Mouse (Mus musculus): ENCODE results near the gene Slc4a3. TPM values are rescaled to one million over a fixed set of nuclear protein-coding genes. Genes with fewer than 3 reads are reported as not detected.
A peak's percentile ranks its signal among the peaks of the same experiment; 100 is the strongest.

The Slc4a3 gene
- 32.6 and 35.7 TPM in 2 replicates for polyA plus RNA-seq (2016; fragmentation: Nextera tagmentation; extraction: Ambion mirVana)

DNA sequence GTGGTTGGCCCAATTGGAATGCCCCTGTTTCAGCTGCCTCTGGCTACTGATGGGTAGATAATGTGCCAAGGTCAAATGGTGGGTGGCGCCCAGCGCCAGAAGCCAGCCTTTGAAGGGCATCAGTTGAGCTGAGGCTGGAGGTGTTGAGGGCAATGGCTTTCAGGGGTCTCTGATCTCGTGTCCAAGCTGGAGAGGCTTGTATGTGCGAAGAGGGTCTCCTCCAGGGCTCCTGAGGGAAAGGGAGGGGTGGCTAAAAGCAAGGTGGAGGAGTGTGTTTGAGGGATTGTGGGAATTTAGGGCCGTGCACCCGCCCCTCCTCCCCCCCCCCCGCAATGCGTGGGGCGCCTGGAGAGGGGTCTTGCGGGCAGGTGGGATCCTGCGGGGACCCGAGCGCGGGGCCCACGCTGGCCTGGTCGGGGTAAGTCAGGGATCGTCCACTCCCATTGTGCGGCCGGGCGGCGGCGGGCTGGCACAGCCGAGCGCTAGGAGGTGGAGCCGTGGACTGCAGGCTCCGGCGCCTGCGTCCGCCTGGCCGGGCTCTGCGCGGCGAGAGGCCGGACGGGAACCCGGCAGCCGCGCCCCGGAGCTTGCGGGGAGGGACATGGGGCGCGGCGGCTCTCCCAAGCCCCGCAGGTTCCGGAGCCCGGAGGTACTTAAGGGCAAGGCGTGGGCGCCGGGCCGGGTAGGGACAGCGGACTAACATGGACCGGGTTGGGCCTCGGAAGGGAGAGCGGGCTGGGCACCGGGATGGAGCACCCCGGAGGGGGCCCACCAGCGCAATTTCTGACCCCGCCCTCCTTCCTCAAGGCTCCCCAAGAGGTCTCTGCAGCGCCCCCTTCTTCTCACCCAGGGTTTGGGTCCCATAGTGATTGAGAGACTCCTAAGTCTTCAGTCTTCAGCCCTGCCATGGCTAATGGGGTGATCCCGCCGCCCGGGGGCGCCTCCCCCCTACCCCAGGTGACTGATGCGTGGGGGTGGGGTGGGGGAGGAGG lies at the start of gene Slc4a3:
Gene Slc4a3, plus strand, starts transcription at position 302 of the 992 bp plus-strand sequence.
- Histone ChIP-seq H3K9me3 (replicated peaks) (0 out of 2 replicates have a peak, but pooled peaks cover 3% of the 10 kb centered on the region), H3K27ac (ENCODE audit: poor library complexity, severe bottlenecking) (peak within 1 kb of the TSS; percentile 52), H3K36me3 (peaks cover 21% of the 10 kb centered on the region), H3K4me3 (peak within 1 kb of the TSS; percentile 85), H3K4me1 (replicated peaks) (peaks cover 39% of the 10 kb centered on the region), H3K27me3 (replicated peaks) (no peaks in the 10 kb centered on the region), H3K9ac (peak within 1 kb of the TSS; percentile 96), H3K4me2 (peak within 1 kb of the TSS; percentile 77)
- peak; percentile 81 for ATAC-seq (ENCODE audit: insufficient number of reproducible peaks, low FRiP score)
- 1% methylated on average over 61 of the region's 64 CpGs for WGBS

- Histone ChIP-seq H3K4me1 (replicated peaks) (peaks cover 13% of the 10 kb centered on the region), H3K4me2 (no peak overlapping the region), H3K9me3 (replicated peaks) (no peaks in the 10 kb centered on the region), H3K27me3 (replicated peaks) (no peaks in the 10 kb centered on the region), H3K27ac (ENCODE audit: poor library complexity, severe bottlenecking) (no peak overlapping the region), H3K9ac (no peak overlapping the region), H3K36me3 (peaks cover 93% of the 10 kb centered on the region), H3K4me3 (no peak overlapping the region)
- 80% methylated on average over 4 of the region's 4 CpGs for WGBS
- ATAC-seq (ENCODE audit: insufficient number of reproducible peaks, low FRiP score), result no peak
Measured at GRCm38 (mm10) chr1:75498897-75499296, 47.2 kb upstream of the Slc4a3 start.

DNA sequence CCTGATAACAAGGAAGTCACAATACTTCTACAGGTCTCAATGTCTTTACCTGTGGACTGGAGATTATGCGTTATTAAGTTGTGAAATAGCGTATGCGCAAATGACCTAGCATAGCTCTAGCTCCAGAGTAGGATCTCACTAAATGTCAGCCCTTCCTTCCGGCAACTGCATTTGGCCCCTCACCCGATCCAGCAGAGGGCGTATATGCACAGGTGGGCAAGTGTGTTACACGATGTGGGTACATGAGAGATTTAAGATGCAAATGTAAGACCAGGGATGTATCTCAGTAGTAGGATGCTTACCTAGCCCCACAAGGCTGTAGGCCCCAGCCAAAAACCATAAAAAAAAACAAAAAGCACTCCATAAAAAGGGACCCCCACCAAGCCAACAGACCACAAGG lies 46.6 kb upstream of the Slc4a3 start:
- Histone ChIP-seq H3K4me1 (replicated peaks) (peaks cover 18% of the 10 kb centered on the region), H3K4me3 (no peak overlapping the region), H3K9me3 (replicated peaks) (no peaks in the 10 kb centered on the region), H3K4me2 (no peak overlapping the region), H3K27ac (ENCODE audit: poor library complexity, severe bottlenecking) (no peak overlapping the region), H3K27me3 (replicated peaks) (no peaks in the 10 kb centered on the region), H3K36me3 (peaks cover 95% of the 10 kb centered on the region), H3K9ac (no peak overlapping the region)
- no peak for ATAC-seq (ENCODE audit: insufficient number of reproducible peaks, low FRiP score)
- 77% methylated on average over 7 of the region's 7 CpGs for WGBS

- H3K36me3 ChIP-seq, result peaks cover 74% of the 10 kb centered on the region
- no peaks in the 10 kb centered on the region for H3K9me3 ChIP-seq (replicated peaks)
- no peaks in the 10 kb centered on the region for H3K27me3 ChIP-seq (replicated peaks)
- WGBS, result 91% methylated on average over 9 of the region's 9 CpGs
- H3K4me3 ChIP-seq, result no peak overlapping the region
- no peak overlapping the region for H3K27ac ChIP-seq (ENCODE audit: poor library complexity, severe bottlenecking)
- no peak overlapping the region for H3K9ac ChIP-seq
- H3K4me2 ChIP-seq, result no peak overlapping the region
- ATAC-seq (ENCODE audit: insufficient number of reproducible peaks, low FRiP score), result no peak
- peaks cover 26% of the 10 kb centered on the region for H3K4me1 ChIP-seq (replicated peaks)
Measured at GRCm38 (mm10) chr1:75501905-75502304, 44.2 kb upstream of the Slc4a3 start.

DNA sequence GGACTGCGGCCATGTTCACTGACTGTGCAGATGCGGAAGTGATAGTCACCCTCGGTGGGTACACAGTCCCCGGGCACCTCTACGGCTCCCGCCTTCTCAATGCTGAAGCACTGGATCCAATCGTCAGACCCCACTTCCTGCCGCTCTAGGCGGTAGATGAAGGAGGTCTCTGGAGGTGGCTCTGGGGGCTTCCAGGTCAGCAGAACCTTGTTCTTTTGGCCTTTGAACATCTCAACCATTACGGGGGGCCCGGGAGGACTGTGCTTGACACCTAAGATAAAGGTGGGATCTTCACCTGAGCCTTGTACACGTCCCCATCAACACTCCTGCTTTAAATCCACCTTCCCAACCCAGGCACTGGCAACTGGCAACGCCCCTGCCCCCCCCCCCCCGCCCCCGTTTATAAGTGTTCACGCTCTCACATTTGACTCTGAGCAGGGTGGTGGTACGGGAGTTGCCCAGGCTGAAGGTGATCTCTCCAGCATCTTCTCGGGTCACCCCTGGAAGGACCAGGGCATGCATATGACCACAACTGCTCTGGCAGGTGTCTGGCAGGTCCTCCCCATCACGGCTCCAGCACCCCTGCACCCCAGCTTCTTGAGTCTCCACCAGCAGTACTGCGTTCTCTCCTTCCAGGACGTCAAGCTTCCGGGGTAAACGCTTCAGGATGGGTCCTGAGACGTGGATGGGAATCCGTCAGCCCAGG lies 43.0 kb upstream of the Slc4a3 start:
- Histone ChIP-seq H3K27me3 (replicated peaks) (no peaks in the 10 kb centered on the region), H3K4me2 (peak overlapping the region; percentile 87), H3K4me3 (peak overlapping the region; percentile 73), H3K9ac (peak overlapping the region; percentile 96), H3K4me1 (replicated peaks) (peaks cover 38% of the 10 kb centered on the region), H3K36me3 (peaks cover 62% of the 10 kb centered on the region), H3K9me3 (replicated peaks) (no peaks in the 10 kb centered on the region), H3K27ac (ENCODE audit: poor library complexity, severe bottlenecking) (no peak overlapping the region)
- ATAC-seq (ENCODE audit: insufficient number of reproducible peaks, low FRiP score), result no peak
- 78% methylated on average over 25 of the region's 25 CpGs for WGBS

DNA sequence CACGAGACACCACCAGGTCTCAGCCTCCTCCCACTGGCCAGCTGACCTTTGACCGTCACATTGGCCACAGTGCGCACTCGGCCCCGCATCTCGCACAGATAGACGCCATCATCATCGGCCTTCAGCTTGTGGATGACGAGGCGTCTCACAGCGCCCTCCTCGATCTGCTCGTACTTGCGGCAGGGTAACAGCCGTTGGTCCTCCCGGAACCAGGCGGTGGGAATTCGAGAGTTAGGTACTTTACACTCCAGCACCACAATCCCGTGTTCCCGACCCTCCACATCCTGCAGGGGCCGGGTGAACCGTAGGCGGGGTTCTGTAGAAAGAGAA lies 42.5 kb upstream of the Slc4a3 start:
- no peak overlapping the region for H3K27ac ChIP-seq (ENCODE audit: poor library complexity, severe bottlenecking)

DNA sequence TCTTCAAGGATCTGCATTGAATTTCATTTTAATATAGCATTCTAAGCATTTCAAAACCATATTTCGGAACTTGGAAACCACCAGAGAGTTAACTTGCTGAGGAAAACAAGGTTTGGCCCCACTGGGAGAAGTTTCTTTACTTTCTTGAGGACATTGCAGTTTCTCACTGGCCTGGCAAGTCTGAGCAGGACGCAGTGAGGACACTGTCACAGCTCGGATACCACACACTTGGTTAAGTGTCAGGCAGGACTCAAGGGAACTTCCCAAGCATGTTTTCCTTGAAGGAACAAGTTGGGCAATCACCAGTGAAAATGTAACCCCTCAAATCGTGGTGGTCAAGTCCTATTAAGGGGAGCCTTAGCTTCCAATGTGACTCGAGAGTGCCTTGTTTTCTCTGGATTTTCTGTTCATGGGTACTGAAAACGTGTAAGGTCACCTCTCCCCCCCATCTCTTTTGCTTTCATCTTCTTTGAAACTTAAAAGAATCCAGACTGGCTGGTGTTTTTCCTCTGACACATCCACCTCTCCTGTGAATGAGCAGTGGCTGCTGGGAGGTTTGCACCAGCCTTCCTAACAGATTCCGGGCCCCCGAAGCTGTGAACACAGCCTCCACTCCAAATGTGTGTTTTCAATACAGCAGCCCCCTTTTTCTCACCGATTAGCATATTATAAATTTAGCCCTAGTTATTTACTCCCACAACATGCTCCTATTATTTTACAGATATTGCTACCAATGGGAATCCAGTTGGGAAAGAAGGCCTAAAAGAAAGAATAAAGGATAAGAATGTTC lies 41.6 kb upstream of the Slc4a3 start:
- peaks cover 44% of the 10 kb centered on the region for H3K4me1 ChIP-seq (replicated peaks)
- 44% methylated on average over 9 of the region's 9 CpGs for WGBS
- peak overlapping the region; percentile 87 for H3K4me2 ChIP-seq
- no peak for ATAC-seq (ENCODE audit: insufficient number of reproducible peaks, low FRiP score)
- no peaks in the 10 kb centered on the region for H3K9me3 ChIP-seq (replicated peaks)
- H3K4me3 ChIP-seq, result peak overlapping the region; percentile 73
- no peaks in the 10 kb centered on the region for H3K27me3 ChIP-seq (replicated peaks)
- peaks cover 49% of the 10 kb centered on the region for H3K36me3 ChIP-seq
- H3K9ac ChIP-seq, result peak overlapping the region; percentile 96
- 0 out of 2 replicates have a peak overlapping the region, but pooled peaks have one; percentile 41 for H3K27ac ChIP-seq (ENCODE audit: poor library complexity, severe bottlenecking)

More for the DNA sequence above, 42.5 kb upstream of the Slc4a3 start:
- Histone ChIP-seq H3K9ac (peak overlapping the region; percentile 96), H3K27me3 (replicated peaks) (no peaks in the 10 kb centered on the region), H3K4me1 (replicated peaks) (peaks cover 40% of the 10 kb centered on the region), H3K4me3 (peak overlapping the region; percentile 73), H3K4me2 (peak overlapping the region; percentile 87), H3K9me3 (replicated peaks) (no peaks in the 10 kb centered on the region), H3K36me3 (peaks cover 57% of the 10 kb centered on the region)
- WGBS, result 47% methylated on average over 23 of the region's 23 CpGs
- ATAC-seq (ENCODE audit: insufficient number of reproducible peaks, low FRiP score), result no peak

GRCm38 (mm10) chr1:75505159-75505955 lies 40.7 kb upstream of the Slc4a3 start:
- peaks cover 40% of the 10 kb centered on the region for H3K36me3 ChIP-seq
- H3K4me3 ChIP-seq, result peak overlapping the region; percentile 73
- H3K27me3 ChIP-seq (replicated peaks), result no peaks in the 10 kb centered on the region
- H3K27ac ChIP-seq (ENCODE audit: poor library complexity, severe bottlenecking), result peak overlapping the region; percentile 99
- peaks cover 53% of the 10 kb centered on the region for H3K4me1 ChIP-seq (replicated peaks)
- peak overlapping the region; percentile 87 for H3K4me2 ChIP-seq
- ATAC-seq (ENCODE audit: insufficient number of reproducible peaks, low FRiP score), result peak; percentile 13; the same call in 1 of the 2 replicates
- under 1% methylated on average over 83 of the region's 84 CpGs for WGBS
- H3K9me3 ChIP-seq (replicated peaks), result no peaks in the 10 kb centered on the region
- peak overlapping the region; percentile 96 for H3K9ac ChIP-seq

DNA sequence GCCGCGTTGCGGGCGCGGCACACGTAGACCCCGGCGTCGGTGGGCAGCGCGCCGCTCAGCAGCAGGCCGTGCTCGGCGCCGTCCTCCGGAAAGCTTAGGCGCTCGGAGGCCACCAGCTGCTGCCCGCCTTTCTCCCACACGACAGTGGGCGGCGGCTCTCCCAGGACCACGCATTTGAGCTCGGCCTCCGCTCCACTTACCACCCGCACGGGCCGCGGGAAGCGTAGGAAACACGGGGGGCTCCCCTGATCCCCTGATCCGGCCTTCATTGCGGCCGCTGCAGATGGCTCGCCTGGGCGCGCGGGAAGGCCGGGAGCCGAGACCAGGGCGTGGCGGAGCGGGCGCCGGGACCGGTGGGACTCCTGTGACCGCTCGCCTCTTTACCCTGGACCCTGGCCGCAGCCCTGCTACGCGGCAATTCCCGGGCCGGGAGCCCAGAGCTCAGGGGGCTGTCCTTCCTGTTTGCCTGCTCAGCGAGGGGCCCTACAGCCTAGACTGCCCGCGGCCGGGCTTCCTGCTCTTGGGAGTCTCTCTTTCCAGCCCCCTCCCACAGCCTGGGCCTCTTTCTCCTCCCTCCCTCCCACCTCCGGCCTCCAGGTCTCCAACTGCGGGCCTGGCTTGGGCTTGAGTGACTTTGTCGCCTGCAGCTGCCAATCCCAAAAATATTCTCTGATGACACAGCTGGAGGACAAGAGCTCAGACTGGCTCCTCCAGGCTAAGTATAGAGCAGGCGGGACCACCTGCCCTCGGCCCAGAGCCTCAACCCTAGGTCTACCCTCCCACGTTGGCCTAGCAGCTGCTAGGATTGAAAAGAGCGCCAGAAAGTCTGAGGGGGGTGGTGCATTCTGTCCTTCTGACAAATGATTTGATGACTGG lies 39.9 kb upstream of the Slc4a3 start, which contains the start of gene Obsl1:
Gene Obsl1, minus strand, starts transcription at position 497 of the 876 bp plus-strand sequence.
- no peaks in the 10 kb centered on the region for H3K9me3 ChIP-seq (replicated peaks)
- peaks cover 31% of the 10 kb centered on the region for H3K36me3 ChIP-seq
- H3K4me2 ChIP-seq, result peak within 1 kb of the TSS; percentile 87
- peak within 1 kb of the TSS; percentile 99 for H3K27ac ChIP-seq (ENCODE audit: poor library complexity, severe bottlenecking)
- peak; percentile 90 for ATAC-seq (ENCODE audit: insufficient number of reproducible peaks, low FRiP score)
- no peaks in the 10 kb centered on the region for H3K27me3 ChIP-seq (replicated peaks)
- H3K9ac ChIP-seq, result peak within 1 kb of the TSS; percentile 96
- under 1% methylated on average over 65 of the region's 65 CpGs for WGBS
- peak within 1 kb of the TSS; percentile 73 for H3K4me3 ChIP-seq
- H3K4me1 ChIP-seq (replicated peaks), result peaks cover 60% of the 10 kb centered on the region
